Mouse (Mus musculus): ENCODE measurements around the gene A730009L09Rik.
A peak's percentile ranks its signal among the peaks of the same experiment; 100 is the strongest.

A730009L09Rik gene

DNA sequence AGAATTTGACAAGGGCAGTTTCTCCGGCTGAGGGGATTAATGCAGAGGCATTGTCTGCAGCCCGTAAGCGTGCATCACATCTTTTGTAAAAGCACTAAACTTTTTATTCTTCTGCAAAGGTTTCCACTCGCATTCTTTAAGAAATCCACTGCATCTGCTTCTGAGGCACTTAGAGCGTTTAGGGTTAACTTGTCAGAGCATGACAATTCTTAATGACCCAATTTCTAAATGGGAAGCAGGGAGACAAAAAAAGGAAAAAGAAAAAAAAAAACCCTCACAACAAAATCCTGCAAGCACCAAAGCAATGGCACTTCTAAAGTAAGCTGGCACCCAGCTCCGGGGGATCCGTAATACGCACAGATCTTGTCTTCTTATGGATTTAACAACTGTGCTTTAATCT lies at the start of gene A730009L09Rik:
Gene A730009L09Rik (plus strand): TSS at position 301 of the 400 bp plus-strand sequence.
- DNase-seq (ENCODE audit: low read depth) = no peak

DNA sequence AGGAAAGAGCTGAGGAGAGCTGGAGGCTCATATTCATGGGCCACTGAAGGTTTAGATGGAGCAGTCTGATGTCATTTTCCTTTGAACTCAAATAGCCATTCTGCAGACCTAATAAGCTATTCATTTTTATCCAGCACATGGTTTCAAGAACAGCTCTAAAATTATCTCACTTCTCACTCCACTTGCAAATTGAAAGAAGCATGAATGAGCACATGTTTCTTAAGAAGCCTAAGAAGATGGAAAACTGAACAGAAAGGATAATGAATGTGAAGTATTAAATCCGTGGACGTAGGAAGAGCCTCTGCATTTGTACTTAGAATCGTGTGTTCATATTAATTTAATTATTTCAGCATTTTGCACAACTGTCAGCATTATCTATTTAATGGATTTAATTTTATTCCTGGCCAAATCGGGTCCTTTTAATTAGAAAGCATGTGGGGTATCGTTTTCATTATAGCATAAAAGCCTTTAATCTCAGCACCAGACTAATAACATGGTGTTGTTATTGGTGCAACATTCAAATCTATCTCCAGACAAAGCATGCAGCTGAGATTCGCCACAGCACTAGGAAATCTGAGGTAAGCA lies 49.2 kb upstream of the A730009L09Rik start:
- no peak for DNase-seq (ENCODE audit: low read depth)

- DNase-seq (ENCODE audit: low read depth) = peak; percentile 9
Observed at GRCm38 (mm10) chr16:84468898-84469297, 46.0 kb upstream of the A730009L09Rik start.

DNA sequence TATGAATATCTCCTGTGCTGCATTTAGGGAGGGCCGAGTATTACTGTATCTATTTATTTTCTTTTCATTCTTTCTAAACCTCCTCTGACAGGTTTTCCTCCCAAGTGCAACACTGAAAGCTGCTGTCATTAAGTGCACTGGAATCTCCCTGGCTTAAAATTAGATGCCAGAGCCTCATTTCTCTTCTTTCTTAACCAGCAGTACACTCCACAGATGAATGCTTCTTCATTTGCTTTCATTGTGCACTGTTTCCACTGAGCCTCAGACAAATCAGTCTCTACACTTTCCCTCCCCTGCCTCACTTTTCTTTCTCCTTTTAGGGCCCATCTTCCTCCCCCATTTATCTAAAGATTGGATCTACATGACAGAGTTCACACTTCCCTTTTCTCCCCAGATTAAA lies 44.9 kb upstream of the A730009L09Rik start:
- DNase-seq (ENCODE audit: low read depth) = no peak

- no peak for DNase-seq (ENCODE audit: low read depth)
Observed at GRCm38 (mm10) chr16:84473406-84473805, 41.5 kb upstream of the A730009L09Rik start.

GRCm38 (mm10) chr16:84474712-84475111 lies 40.2 kb upstream of the A730009L09Rik start:
- no peak for DNase-seq (ENCODE audit: low read depth)

DNA sequence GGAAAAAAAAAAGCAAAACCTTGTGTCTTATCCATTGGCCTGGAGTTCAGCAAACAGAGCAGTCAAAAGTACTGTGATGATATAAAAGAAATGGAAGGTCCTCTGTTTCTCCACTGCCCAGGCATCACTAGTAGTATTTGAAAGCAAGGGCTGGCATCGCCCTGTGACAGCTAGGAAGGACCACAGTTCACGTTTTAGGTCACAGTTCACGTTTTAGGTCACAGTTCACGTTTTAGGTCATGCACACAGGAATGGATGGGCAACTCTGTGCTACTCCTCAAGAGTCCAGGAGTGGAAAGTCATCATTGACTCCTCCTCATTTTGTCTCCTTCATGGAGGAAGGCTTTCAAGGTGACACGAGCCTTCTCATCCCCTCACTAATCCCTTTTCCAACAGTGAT lies 38.0 kb upstream of the A730009L09Rik start:
- no peak for DNase-seq (ENCODE audit: low read depth)

DNA sequence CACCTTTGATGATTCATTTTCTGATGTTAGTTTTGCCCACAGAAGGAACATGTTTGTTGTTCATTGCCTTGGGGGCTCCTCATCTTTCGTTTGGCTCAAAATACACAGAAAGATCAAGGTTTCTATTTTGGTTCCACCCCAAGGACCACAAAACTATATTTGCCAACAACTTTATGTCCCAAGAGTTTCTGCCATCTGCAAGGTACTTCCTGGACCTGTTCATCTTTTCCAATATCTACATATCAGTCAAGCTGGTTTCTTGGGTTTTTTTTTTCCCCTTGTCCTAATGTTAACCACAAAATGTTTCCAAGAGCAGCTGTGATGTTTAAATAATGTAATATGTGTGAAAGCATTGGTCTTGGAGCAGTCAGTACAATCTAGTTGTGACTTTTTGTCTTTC lies 37.4 kb upstream of the A730009L09Rik start:
- DNase-seq (ENCODE audit: low read depth) = no peak

GRCm38 (mm10) chr16:84477952-84478351 lies 37.0 kb upstream of the A730009L09Rik start:
- no peak for DNase-seq (ENCODE audit: low read depth)

GRCm38 (mm10) chr16:84485931-84486330 lies 29.0 kb upstream of the A730009L09Rik start:
- DNase-seq (ENCODE audit: low read depth) = no peak

GRCm38 (mm10) chr16:84494818-84495217 lies 20.1 kb upstream of the A730009L09Rik start:
- no peak for DNase-seq (ENCODE audit: low read depth)

- DNase-seq (ENCODE audit: low read depth) = no peak
Observed at GRCm38 (mm10) chr16:84495438-84495837, 19.5 kb upstream of the A730009L09Rik start.

- DNase-seq (ENCODE audit: low read depth) = no peak
Observed at GRCm38 (mm10) chr16:84507681-84508080, 7.2 kb upstream of the A730009L09Rik start.

DNA sequence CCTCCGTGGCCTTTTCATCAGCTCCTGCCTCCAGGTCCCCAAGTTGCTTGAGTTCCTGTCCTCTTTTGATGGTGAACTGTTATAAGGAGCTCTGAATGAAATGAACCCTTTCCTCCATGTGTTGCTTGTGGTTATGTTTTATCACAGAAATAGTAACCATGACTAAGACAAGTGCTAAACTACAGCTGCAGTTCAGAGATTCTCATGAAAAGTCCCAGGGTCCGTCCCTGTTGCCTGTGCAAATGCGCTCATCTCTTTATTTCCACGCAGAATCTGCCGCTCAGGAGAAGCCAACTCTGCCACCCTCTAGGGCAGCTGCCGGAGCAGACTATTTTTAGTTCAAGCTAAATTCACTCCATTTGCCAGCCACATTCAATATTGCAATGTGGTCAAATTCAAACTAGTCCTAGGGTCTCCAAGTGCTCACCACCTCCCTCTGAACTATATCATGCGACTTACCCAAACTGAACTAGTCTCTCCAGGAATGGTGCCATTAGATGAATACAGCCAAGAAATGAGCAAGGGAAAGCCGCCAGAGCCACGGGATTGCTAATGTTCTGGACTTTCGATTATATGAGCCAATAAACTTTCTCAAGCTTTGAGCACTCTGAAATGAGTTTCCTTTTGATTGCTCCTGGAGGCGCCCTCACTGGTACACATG lies 7.2 kb downstream of the A730009L09Rik start:
- no peak for DNase-seq (ENCODE audit: low read depth)

DNA sequence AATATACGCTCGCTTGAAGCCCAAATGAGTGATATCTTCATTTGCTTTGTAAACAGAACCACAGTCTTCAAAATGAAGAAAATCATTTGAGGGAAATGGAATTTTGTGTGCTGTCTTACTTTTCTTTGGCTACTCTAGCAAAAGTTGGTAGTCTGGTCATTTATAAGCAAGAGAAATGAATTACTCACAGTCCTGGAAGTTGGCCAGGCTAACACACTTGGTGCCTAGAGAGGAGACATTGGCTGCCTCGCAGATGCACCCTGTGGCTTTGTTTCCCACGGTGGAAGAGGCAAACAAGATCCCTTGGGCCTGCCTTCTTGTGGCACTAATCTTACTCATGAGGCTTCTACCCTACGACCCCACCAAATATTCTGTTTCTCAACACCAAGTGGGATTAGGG lies 8.1 kb downstream of the A730009L09Rik start:
- DNase-seq (ENCODE audit: low read depth) = no peak

- DNase-seq (ENCODE audit: low read depth) = peak; percentile 73
Observed at GRCm38 (mm10) chr16:84527375-84527774, 12.5 kb downstream of the A730009L09Rik start.

DNA sequence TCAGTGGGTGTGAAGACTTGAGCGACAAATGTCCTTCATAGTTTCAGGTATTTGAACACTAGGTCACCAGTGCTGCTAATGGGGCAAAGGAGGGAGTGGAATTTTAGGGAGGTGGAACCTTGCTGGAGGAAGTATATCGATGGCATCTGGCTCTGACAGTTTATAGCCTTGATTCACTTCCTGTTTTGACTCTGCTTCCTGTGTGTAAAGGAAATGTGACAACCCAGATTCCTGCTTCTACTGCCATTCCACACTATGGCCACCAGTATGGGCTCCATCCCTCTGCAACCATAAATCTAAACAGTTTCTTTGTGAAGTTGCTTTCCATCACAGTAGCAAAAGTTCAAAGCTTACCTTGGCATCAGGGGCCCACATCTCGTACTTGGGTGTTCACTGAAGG lies 17.9 kb downstream of the A730009L09Rik start:
- DNase-seq (ENCODE audit: low read depth) = no peak

DNA sequence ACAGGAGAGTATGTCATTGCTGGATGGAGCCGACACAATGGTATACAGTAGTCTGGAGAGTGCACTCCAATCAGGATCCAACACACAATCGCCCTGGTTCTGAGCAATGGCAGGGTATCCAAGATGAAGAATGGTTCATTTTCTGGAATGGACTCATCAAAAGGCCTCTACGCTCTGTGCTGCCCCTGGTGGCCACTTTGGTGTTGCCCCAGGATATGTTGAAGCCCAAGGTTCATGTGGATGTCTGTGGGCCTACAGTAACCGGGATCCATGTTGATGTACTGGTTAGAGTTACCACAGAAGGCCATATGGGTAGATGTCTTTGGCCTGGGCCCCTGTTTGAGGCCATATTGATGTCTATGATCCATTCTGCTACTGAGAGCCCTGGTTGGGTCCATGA lies 31.1 kb downstream of the A730009L09Rik start:
- peak; percentile 33 for DNase-seq (ENCODE audit: low read depth)

DNA sequence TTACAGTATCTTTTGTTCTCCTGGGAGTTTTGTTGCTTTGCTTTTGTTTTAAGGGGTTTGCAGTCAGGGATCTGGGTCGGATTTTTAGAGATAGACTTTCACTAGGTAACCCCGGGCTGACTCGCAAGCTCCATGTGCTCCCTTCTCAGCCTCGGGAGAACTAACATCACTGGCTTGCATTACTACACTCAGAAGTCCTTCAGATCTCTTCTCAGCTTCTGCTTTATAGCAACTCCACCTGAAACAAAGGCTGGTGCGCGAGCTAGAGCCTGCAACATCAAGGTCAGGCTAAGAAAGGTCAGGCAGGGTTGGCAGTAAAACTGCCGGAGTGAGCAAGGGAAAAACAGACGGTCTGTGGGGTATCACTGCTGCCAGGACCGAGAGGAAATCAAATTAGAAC lies 34.2 kb downstream of the A730009L09Rik start:
- DNase-seq (ENCODE audit: low read depth) = no peak

GRCm38 (mm10) chr16:84550445-84550844 lies 35.5 kb downstream of the A730009L09Rik start:
- no peak for DNase-seq (ENCODE audit: low read depth)

DNA sequence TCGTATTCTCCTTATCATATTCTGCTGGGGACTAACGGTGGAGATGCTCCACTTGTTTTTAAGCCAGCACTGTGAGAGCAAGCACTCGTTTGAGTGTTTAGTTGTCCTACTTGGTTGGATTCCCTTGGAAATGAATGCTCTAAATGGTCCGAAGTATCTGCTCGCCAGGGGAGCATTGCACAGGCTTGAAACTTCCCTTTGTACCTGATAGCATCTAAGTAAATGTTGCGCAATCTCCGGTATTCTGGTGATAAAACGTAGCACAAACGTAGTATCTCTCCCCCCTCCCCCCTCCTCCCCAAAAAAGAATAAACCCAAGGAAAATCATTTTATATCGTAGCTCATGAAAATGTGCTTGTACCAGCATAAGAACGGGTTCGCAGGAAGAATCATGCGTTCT lies 39.1 kb downstream of the A730009L09Rik start:
- peak; percentile 11 for DNase-seq (ENCODE audit: low read depth)

GRCm38 (mm10) chr16:84558113-84558917 lies 43.4 kb downstream of the A730009L09Rik start:
- no peak for DNase-seq (ENCODE audit: low read depth)
